Mouse (Mus musculus) ovary, adult 18-20 months (tissue): Measurements from ENCODE around the gene Cbx7.
A peak's percentile ranks its signal among the peaks of the same experiment; 100 is the strongest.

ENCODE experiments used
- DNase-seq: peaks from one replicate; pipeline ENCODE4 v3.0.0; 2022; ENCODE audit warnings: low spot score, mixed read lengths

Cbx7 gene

DNA sequence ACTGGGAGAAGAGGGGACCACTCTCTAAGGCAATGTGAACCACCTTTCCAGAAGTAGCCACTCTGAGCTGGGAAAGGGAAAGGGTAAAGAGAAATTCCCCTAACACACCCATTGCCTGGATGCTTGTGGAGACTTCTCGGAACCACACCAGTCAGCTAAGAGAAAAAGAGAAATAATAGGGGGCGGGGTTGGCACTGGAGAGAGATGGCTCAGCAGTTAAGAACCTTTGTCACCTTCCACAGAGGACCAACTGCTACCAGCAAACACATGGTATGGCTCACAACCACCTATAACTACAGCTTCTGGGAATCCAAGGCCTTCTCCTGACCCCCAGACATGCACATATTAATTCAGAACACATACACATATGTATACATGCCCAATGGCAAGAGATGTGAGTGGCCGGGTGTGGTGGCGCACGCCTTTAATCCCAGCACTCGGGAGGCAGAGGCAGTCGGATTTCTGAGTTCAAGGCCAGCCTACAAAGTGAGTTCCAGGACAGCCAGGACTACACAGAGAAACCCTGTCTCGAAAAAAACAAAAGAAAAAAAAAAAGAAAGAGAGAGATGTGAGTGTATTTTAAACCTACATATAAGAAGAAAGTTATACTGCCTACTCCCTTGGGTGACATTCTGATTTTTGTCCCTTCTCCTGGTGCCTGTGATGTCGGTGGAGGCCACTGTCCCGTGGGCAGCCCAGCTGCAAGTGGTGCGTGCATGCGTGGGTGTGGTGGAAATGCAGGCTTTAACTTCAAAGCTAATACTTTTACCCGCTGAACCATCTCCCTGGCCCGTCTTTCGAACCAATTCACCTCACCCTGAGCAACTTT lies 77.7 kb downstream of the Cbx7 start:
- no peak for DNase-seq

DNA sequence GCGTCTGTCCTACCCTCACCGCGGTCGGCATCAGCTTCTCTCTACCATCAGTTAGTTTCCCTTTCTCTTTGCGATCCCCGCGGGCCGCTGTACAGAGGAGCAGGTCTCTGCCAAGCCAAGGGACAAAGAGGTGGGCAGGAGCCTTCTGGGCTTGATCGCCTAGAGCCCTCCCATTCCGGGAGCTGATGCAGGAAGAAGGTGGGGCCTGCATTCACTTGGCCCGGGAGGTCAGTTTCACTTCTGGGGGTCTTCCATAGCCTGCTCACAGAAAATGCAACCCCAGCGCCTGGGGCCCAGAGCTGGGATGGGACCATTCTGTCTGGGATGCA lies 78.7 kb downstream of the Cbx7 start:
- DNase-seq, result peak; percentile 65

DNA sequence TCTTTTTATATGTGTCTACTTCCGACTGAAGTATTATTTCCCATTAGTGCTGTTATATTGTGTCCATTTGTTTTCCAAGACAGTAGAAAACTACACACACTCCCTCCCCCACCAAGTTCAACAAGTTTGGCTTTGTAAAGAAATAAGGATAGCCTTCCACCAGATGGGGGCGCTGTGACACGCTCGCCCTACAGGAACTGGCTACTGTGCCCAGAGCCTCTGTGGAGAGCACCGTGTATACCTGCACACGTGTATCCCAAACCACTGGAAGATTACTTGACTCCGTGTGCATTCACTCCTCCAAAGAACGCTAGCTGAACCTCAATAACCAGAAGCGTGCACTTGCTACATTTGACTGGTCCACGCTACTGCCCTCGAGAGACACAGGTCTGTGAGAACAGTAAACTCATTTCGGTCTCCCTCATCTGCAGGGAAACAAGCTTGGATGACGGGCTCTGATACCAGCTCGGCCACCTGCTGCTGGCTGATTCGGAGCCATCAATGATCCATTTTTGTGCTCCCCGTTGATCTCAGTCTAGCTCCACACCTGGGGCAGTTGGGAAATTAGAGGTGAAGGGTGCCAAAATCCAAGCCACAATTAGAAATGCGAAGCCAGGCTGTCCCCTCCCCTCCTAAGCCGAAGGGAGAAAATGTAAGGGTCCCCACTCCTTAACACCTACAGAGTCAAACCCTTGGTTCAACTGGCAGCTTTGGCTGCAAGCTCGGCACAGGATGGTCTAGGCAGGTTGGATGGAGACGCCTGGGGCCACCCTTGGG lies 79.3 kb downstream of the Cbx7 start, which contains the start of gene Apobec3:
Apobec3 (plus strand) TSS at position 224 of the 777 bp plus-strand sequence.
- peak; percentile 50 for DNase-seq

DNA sequence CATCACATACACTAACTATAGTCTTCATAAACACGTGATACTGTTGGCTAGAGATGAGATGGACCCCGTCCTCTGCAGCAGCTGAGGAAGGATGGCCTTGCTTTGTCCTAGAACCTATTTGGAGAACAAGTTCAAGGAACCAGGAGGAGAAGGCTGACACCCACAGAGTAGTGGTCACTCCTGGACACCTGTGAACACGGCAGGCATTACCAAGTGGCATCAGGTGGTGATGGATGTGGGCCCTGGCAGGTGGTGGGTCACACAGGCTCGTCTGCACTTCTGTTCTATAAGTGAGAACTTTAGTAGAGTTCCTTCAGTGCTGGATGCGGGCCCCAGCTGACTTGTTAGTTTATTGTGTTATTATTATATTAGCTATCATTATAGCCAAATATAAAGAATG lies 86.1 kb downstream of the Cbx7 start:
- no peak for DNase-seq

DNA sequence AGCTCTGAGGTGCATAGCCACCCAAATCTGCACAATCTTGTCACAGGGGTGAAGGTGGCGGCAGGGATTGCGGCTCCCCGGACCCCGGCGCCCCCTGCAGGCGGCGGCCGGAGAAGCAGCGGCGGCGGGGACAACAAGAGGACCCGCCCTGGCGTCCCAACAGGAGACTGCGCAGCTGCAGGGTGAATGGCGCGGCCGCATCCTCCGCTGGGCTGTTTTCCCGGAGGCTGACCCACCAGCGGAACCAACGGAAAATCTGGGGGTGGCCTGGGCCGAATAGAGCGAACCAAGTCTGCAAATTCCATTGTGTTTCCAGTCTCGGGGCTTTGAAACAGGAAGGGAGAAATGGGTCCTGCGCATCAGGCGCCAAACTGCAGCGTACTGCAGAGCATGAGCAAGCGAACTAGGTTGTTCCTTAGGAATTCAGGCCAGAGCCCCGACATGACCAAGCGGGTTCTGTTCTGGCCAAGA lies 87.5 kb downstream of the Cbx7 start:
- peak; percentile 82 for DNase-seq

DNA sequence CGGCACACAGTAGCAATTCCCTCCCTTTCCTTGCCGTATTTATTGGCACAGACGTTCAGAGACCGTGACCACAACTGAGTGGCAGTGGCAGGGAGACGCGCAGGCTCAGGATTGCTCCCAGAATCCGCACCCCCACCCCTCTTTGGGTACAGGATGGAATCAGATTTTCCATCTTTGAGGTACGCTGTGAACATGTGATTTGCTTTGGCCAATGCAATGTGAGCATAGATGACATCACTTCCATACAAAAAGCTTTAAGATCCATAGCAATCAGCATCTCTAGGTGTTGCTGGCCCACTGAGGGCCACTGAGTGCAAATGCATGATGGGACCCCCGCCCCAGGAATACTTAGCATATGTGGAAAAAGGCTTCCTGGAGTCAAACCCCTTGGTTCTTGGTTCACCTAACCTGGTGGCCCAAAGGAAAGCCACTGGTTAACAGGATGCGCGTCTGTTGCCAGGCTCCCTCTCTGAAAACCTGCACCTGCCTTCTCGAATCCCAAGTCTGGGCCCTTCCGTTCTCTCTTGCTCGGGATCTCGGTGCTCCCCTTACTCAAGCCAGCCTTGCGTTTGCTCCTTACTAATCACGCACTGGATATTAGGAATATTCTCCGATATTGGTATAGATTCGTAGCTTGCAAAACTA lies 88.2 kb downstream of the Cbx7 start:
- no peak for DNase-seq

DNA sequence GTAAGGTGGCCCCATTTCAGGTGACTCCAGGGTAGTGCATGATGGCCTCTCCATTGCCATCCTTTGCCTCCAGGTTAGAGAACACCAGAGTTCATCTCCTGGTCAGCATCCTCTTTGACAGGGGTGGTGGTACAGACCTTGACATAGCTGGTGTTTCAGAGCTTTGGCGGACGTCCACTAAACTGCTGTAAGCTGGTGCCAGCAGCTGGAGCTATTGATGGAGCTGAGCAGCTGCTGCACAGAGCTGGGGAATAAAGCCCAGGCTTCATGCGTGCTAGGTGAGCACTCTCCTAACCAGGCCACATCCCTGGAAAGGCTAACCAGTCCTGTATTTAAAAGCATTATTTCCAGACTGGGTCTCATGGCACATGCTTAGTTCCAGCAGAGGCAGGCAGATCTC lies 90.4 kb downstream of the Cbx7 start:
- no peak for DNase-seq

DNA sequence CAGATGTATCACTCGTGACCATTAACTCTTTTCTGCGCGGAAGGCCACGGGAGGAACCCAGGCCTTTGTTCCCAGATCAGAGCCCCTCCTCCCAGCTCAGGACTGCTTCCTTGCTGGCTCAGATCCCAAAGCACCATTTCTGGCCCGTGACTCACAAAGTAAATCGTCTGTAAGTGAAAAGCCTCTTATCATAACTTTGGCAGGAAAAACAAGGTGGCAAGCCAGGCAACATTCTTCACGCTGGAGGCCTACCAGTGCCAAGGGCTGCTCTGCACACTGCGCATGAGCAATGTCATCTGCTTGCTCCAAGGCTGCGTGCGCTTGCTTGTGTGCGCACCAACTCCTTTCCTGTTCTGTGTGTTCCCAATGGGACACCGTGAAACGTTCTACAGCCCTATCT lies 91.6 kb downstream of the Cbx7 start:
- peak; percentile 89 for DNase-seq

DNA sequence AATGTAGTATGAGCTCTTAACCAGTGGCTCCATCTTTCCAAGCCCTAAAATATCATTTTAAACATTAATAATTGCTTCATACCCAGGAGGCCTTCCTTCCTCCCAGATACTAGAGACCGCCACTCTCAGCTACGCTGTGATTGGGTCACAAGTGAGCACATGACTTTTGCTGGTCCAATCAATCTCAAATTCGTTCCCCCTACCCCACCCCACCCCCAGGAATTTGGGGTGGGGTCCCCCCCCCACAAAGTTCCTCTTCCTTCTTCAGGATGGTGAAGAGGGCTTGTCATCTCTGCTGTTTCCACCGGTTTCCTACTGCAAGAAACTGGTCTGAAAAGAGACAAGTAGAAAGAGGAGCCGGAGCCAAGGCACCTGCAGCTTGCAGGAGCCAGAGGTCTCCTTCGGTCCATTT lies 92.2 kb downstream of the Cbx7 start:
- DNase-seq, result no peak

DNA sequence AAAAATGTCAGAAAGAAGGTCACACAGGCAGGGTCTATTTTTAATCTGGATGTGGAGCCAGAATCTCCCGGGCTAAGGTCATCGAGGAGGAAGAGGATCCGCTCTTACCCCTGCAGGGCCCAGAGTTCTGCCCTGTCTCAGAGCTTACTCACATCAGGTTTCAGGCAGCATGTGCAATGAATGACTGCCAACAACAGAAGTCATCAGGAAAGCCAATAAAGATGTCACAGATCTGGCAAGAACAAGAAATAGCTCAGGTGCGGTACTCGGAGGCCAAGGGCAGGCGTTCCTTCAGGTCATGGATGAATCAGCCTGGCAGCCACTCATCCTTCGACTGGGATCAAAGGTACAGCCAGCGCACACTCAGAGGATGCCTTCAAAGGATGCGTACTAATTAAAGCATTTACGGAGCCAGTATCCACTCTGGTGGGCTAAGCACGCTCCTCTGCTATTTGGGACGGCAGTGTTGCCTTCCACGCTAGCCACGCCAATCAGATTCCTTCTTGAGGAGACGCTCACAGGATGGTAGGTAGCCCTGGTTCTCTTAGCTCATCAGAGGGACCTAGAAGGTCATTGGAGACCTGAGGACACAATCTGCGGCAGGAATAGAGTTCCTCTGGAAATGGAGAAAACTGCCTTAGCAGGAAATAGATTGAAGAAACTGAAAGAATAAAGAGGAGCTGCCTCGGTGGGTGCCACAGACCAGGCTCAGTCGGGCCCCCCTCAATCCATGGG lies 95.5 kb downstream of the Cbx7 start:
- no peak for DNase-seq

DNA sequence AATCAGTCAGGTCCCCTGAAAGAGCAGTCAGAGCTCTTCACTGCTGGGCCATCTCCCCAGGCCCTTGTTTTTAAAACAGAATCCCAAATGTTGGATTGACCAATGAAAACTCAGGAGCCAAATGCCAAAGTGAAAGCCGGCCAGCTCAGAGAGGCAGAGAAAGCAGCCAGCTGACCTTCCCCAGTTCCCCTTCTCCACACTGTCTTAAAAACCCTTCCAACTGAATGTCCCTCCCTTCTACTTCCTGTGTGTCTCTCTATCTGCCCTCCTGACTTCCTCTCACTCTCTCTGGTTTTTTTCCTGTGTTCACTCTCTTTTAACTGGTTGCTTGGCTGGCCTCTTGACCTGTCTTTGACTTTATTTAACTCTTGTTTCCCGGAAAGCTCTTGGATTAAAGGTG lies 96.9 kb downstream of the Cbx7 start:
- no peak for DNase-seq

DNA sequence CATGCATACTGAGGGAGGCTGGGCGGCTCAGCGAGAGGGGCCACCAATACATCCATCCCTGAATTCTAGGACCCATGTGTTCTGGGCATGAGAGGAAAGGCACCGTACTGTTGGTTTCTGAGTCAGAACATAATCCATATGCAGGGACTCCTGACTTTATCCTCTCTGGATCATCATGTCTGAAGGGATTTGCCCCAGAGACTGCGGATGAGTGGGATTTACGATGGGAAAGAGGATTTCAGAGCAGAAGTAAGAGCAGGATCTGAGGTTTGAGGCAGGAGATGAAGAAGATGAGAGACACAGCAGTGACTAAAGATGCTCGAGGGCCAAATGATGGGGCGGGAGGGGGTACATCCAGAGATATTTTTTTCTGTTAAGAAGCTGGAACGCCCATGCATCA lies 97.4 kb downstream of the Cbx7 start:
- DNase-seq, result no peak

DNA sequence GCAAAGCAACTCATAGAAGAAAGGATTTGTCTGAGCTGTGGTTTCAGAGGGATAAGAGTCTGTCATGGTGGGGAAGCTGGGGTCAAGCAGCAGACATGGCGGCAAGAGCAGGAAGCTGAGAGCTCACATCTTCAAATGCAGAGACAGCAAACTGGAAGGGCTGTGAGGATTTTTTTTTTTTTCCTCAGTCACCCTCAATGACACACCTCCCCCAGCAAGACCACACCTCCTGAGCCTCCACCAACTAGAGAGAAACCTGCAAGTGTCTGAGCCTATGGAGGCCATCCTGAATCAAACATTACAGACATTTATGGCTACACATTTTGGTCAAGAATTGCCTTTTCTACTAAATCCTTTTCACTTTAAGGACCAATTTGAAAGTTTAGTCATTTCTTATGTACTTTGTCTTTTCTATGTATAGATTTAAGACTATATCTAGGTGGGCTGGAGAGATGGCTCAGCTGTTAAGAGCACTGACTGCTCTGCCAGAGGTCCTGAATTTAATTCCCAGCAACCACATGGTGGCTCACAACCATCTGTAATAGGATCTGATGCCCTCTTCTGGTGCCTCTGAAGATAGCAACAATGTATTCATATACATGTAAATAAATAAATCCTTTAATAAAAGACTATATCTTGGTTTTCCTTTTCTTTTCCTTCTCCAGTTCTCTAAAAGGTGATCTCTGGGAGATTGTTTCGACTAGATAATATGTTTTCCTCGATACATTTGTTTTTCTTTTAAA lies 103.5 kb downstream of the Cbx7 start:
- no peak for DNase-seq
